Mouse (Mus musculus): ENCODE results near the gene Elf2.

GRCm38 (mm10) chr3:51340552-51341267 lies at the start of gene Elf2:
- TF ChIP-seq POLR2A (IDR thresholded peaks at IDR 0.05; ENCODE audit: control insufficient read depth, low read depth, low read length): no peak
- no peak for TF ChIP-seq CTCF (IDR thresholded peaks at IDR 0.05; ENCODE audit: control insufficient read depth, insufficient read depth, insufficient replicate concordance, low read depth, low read length)

Data from testis, adult 2 months (tissue).